Mouse (Mus musculus) heart, postnatal 0 days (tissue): ENCODE data around the gene Ccnd1.

ENCODE experiments used
- CTCF ChIP-seq: IDR thresholded peaks from 2 replicates; pipeline ENCODE4 v1.5.1; 2016; ENCODE audit warnings: antibody characterized with exemption, control low read depth, low read depth
- EP300 ChIP-seq: IDR thresholded peaks from 2 replicates; pipeline ENCODE4 v1.6.1; 2016; ENCODE audit warnings: antibody characterized with exemption, low read depth

GRCm38 (mm10) chr7:144929931-144930330 is 9.8 kb downstream of the Ccnd1 start:
- TF ChIP-seq CTCF (no peak), EP300 (no peak)
